Mouse (Mus musculus): ENCODE data around the gene Fbxo45. TPM values are rescaled to one million over a fixed set of nuclear protein-coding genes. Genes with fewer than 3 reads are reported as not detected.

The Fbxo45 gene
- polyA plus RNA-seq (2014; fragmentation: Illumina TruSeq; extraction: RNeasy Lipid Tissue Mini Kit (QIAGEN cat#74804); ENCODE audit: low read depth, low replicate concordance): 17.9 TPM

DNA sequence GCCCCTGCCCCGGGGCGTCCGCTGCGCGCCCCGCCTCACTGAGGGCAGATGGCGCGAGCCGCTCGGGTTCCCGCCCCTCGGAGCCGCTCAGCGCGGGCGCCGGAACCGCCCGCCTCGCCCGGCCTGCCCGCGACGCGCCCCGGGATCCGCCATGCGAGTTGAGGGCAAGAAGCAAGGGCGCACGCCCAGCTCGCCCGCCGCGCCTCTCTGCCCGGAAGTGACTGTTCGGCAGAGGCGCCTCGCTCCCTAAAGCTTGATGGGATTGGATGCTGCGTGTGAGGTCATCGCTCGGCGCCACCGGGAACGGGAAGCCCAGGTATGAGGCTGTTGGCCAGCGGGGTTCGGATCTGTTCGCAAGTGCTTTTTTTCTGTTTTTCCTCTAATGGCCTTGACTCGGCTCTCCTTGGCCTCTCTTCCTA, at the start of gene Fbxo45, which contains the start of gene Wdr53:
Gene Fbxo45 (minus strand): TSS at position 207 of the 419 bp plus-strand sequence.
Gene Wdr53 (plus strand): TSS at position 276 of the 419 bp plus-strand sequence.

DNA sequence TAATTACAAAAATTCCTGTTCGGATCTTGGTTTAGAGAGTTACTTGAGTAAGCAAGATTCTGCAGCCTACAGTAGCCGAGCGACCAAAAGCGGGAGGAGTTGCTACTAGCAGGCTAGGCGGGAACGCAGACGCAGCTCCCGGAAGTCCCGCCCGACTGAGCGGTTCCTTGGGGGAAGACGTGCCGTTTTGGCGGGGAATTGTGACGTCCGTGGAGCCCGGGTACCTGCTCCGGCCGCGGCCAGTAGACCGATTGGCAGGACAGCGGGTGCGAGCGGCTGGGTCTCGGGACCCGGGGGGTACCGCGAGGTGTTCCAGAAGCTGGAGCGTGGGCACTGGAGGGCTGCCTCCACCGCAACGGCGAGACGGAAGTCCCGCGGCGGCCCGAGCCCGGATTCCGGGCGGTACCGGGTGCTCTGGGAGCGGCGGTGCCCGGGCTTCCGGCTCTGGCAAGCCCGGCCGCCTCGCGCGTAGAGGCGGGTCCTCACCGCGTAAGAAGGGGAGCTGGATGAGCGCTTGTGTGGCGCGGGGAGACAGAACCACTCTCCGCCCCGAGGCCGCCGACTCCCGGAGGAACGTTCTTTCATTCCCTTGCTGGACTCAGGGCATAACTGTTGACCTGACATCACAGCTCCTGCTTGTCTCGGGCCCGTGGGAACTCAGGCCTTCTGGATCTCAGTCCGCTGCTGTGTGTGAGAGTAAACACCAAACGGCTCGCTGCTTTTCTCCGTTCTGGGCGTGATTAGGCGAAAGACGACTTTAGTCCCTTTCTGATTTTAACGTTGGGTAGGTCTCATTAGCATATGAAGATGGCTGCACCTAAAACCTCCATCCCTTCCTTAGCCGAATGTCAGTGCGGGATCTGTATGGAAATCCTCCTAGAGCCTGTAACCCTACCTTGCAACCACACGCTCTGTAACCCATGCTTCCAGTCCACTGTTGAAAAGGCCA, 30.6 kb upstream of the Fbxo45 start, which contains the start of gene Rnf168:
Gene Rnf168 (plus strand): TSS at position 152 of the 949 bp plus-strand sequence.

DNA sequence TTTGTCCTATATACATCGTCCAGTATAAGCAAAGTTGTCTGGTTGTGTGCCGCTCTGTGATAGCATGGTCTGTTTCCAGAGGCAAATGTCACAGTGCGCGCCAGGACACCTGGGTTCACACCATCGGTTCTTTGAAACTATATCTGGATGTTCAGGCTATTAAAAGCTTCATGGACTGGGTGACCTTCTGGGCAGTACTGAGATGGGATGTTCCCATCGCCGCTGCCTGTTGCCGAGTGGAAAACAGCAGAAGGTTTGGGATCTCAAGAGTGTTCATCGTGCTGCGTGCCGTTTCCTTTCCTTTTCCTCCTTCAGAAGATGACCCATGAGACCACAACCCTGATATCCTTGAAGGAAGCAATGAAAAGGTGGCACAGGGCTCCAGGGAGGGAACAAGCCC, 24.3 kb upstream of the Fbxo45 start, which contains the start of gene Smco1:
Gene Smco1 (plus strand): TSS at position 178 of the 400 bp plus-strand sequence.

Other genes with a start within 250 kb of the Fbxo45 start
- 24.6 TPM for gene Senp5, start 243.9 kb downstream of the Fbxo45 start, polyA plus RNA-seq (2014; fragmentation: Illumina TruSeq; extraction: RNeasy Lipid Tissue Mini Kit (QIAGEN cat#74804); ENCODE audit: low read depth, low replicate concordance)
- 76.3 TPM for gene Pak2, start 167.8 kb downstream of the Fbxo45 start, polyA plus RNA-seq (2014; fragmentation: Illumina TruSeq; extraction: RNeasy Lipid Tissue Mini Kit (QIAGEN cat#74804); ENCODE audit: low read depth, low replicate concordance)
- 86.6 TPM for gene Pigx, start 147.4 kb downstream of the Fbxo45 start, polyA plus RNA-seq (2014; fragmentation: Illumina TruSeq; extraction: RNeasy Lipid Tissue Mini Kit (QIAGEN cat#74804); ENCODE audit: low read depth, low replicate concordance)
- 36.8 TPM for gene Cep19, start 147.4 kb downstream of the Fbxo45 start, polyA plus RNA-seq (2014; fragmentation: Illumina TruSeq; extraction: RNeasy Lipid Tissue Mini Kit (QIAGEN cat#74804); ENCODE audit: low read depth, low replicate concordance)
- gene Nrros, start 81.6 kb downstream of the Fbxo45 start, polyA plus RNA-seq (2014; fragmentation: Illumina TruSeq; extraction: RNeasy Lipid Tissue Mini Kit (QIAGEN cat#74804); ENCODE audit: low read depth, low replicate concordance): 0.40 TPM
- gene Bex6, start 67.3 kb downstream of the Fbxo45 start, polyA plus RNA-seq (2014; fragmentation: Illumina TruSeq; extraction: RNeasy Lipid Tissue Mini Kit (QIAGEN cat#74804); ENCODE audit: low read depth, low replicate concordance): not detected
- gene Wdr53, start 69 bp upstream of the Fbxo45 start, polyA plus RNA-seq (2014; fragmentation: Illumina TruSeq; extraction: RNeasy Lipid Tissue Mini Kit (QIAGEN cat#74804); ENCODE audit: low read depth, low replicate concordance): 7.8 TPM
- gene Smco1, start 24.3 kb upstream of the Fbxo45 start, polyA plus RNA-seq (2014; fragmentation: Illumina TruSeq; extraction: RNeasy Lipid Tissue Mini Kit (QIAGEN cat#74804); ENCODE audit: low read depth, low replicate concordance): not detected
- 28.3 TPM for gene Rnf168, start 30.3 kb upstream of the Fbxo45 start, polyA plus RNA-seq (2014; fragmentation: Illumina TruSeq; extraction: RNeasy Lipid Tissue Mini Kit (QIAGEN cat#74804); ENCODE audit: low read depth, low replicate concordance)
- 40.3 TPM for gene Ubxn7, start 85.1 kb upstream of the Fbxo45 start, polyA plus RNA-seq (2014; fragmentation: Illumina TruSeq; extraction: RNeasy Lipid Tissue Mini Kit (QIAGEN cat#74804); ENCODE audit: low read depth, low replicate concordance)
- not detected for gene Tm4sf19, start 153.3 kb upstream of the Fbxo45 start, polyA plus RNA-seq (2014; fragmentation: Illumina TruSeq; extraction: RNeasy Lipid Tissue Mini Kit (QIAGEN cat#74804); ENCODE audit: low read depth, low replicate concordance)
- 42.8 TPM for gene Tctex1d2, start 172.5 kb upstream of the Fbxo45 start, polyA plus RNA-seq (2014; fragmentation: Illumina TruSeq; extraction: RNeasy Lipid Tissue Mini Kit (QIAGEN cat#74804); ENCODE audit: low read depth, low replicate concordance)
- gene Pcyt1a, start 183.8 kb upstream of the Fbxo45 start, polyA plus RNA-seq (2014; fragmentation: Illumina TruSeq; extraction: RNeasy Lipid Tissue Mini Kit (QIAGEN cat#74804); ENCODE audit: low read depth, low replicate concordance): 51.5 TPM
- 2.8 TPM for gene Slc51a, start 240.7 kb upstream of the Fbxo45 start, polyA plus RNA-seq (2014; fragmentation: Illumina TruSeq; extraction: RNeasy Lipid Tissue Mini Kit (QIAGEN cat#74804); ENCODE audit: low read depth, low replicate concordance)
- not detected for gene Zdhhc19, start 249.1 kb upstream of the Fbxo45 start, polyA plus RNA-seq (2014; fragmentation: Illumina TruSeq; extraction: RNeasy Lipid Tissue Mini Kit (QIAGEN cat#74804); ENCODE audit: low read depth, low replicate concordance)

Measured in kidney, adult 10 weeks (tissue).